Mouse (Mus musculus) layer of hippocampus, adult 18-20 months (tissue): ENCODE data around the gene Arl4c. TPM values are rescaled to one million over a fixed set of nuclear protein-coding genes. Genes with fewer than 3 reads are reported as not detected.

Experiments used
- DNase-seq, 2 experiments: peaks; one replicate each; pipeline ENCODE4 v3.0.0; 2022; ENCODE audit warnings: low spot score in 2 of 2
- long read RNA-seq: library from polyadenylated mRNA; stranded (forward); transcript quantifications from one replicate; pipeline ENCODE4 v2.0.0, GENCODE M21; 2021
- total RNA-seq, 2 experiments: library from RNA; stranded (reverse); gene quantifications; 2 replicates each; pipeline ENCODE4 v1.2.3; 2021

The Arl4c gene
- 10 to 100 TPM; 25.2 to 28.2 TPM for total RNA-seq
- long read RNA-seq, transcript Arl4c-202 (1 exons, 3,997 nt), result major isoform, 22 of 24 reads
- long read RNA-seq, partial matches to known transcripts, result 0 of 24 reads
- long read RNA-seq, other reads (novel, unspliced or antisense), result 2 of 24 reads

GRCm38 (mm10) chr1:88701870-88702661 is at the start of gene Arl4c:
Gene Arl4c, minus strand, starts transcription at chr1:88702221.
- DNase-seq, result peak; percentile 42 to 69

- DNase-seq, result no peak
Measured at GRCm38 (mm10) chr1:88751332-88751731, 49.3 kb upstream of the Arl4c start.

GRCm38 (mm10) chr1:88750576-88750975 is 48.6 kb upstream of the Arl4c start:
- DNase-seq, result no peak

- DNase-seq, result no peak
Measured at GRCm38 (mm10) chr1:88750126-88750525, 48.1 kb upstream of the Arl4c start.

GRCm38 (mm10) chr1:88749106-88749505 is 47.1 kb upstream of the Arl4c start:
- DNase-seq, result no peak

GRCm38 (mm10) chr1:88745256-88745655 is 43.2 kb upstream of the Arl4c start:
- DNase-seq, result peak; percentile 63 to 92

GRCm38 (mm10) chr1:88744261-88744660 is 42.2 kb upstream of the Arl4c start:
- DNase-seq, result no peak

GRCm38 (mm10) chr1:88742372-88742771 is 40.4 kb upstream of the Arl4c start:
- DNase-seq, result peak in 1 of 2 experiments; percentile 71

- no peak for DNase-seq
Measured at GRCm38 (mm10) chr1:88739546-88739945, 37.5 kb upstream of the Arl4c start.

- DNase-seq, result peak in 1 of 2 experiments; percentile 56
Measured at GRCm38 (mm10) chr1:88738931-88739330, 36.9 kb upstream of the Arl4c start.

- DNase-seq, result no peak
Measured at GRCm38 (mm10) chr1:88729496-88729895, 27.5 kb upstream of the Arl4c start.

GRCm38 (mm10) chr1:88727369-88727768 is 25.3 kb upstream of the Arl4c start:
- no peak for DNase-seq

- DNase-seq, result no peak
Measured at GRCm38 (mm10) chr1:88725716-88726115, 23.7 kb upstream of the Arl4c start.

GRCm38 (mm10) chr1:88720626-88721229 is 18.7 kb upstream of the Arl4c start:
- no peak for DNase-seq

- peak in 1 of 2 experiments; percentile 38 for DNase-seq
Measured at GRCm38 (mm10) chr1:88718563-88718962, 16.5 kb upstream of the Arl4c start.

GRCm38 (mm10) chr1:88717736-88718135 is 15.7 kb upstream of the Arl4c start:
- no peak for DNase-seq

- DNase-seq, result no peak
Measured at GRCm38 (mm10) chr1:88712011-88712410, 10.0 kb upstream of the Arl4c start.

GRCm38 (mm10) chr1:88708646-88709305 is 6.8 kb upstream of the Arl4c start:
- DNase-seq, result no peak

- no peak for DNase-seq
Measured at GRCm38 (mm10) chr1:88708191-88708590, 6.2 kb upstream of the Arl4c start.

GRCm38 (mm10) chr1:88707536-88707935 is 5.5 kb upstream of the Arl4c start:
- DNase-seq, result no peak

- peak; percentile 92 to 94 for DNase-seq
Measured at GRCm38 (mm10) chr1:88705799-88706198, 3.8 kb upstream of the Arl4c start.

- DNase-seq, result peak in 1 of 2 experiments; percentile 23
Measured at GRCm38 (mm10) chr1:88705050-88705449, 3.0 kb upstream of the Arl4c start.
